In the genomic region with DNA sequence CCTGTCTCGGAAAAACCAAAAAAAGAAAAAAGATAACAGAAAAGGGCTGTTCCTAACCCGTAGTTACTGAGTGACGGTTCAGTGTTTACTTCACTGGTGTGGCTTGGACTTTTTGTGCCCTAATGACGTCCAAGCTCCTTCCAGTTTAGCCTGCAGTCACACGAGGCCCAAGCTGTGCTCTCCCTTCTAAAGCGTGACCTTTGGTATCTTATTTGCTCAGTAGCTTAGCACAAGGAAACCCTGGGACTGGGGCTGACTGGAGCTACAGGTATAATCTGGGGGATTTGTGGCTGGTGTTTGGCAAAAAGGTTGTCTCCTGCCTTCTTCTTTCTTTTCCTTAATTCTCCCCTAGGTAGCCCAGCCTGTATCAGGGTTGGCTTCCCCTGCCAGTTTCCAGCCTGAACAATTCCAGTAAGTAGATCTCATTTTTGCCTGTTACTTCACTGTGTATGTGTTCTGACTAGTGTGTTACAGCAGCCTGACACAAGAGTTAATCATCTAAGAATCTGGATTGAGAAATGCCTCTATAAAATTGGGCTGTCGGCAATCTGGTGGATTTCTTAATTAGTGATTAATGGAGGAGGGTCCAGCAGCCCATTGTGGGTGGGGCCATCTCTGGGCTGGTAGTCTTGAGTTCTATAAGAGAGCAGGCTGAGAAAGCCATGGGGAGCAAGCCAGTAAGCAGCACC, we compare ENCODE assay signal across 12 mouse cellular contexts. TPM values are rescaled to one million over a fixed set of nuclear protein-coding genes. Genes with fewer than 3 reads are reported as not detected.
DNase-seq lines count a peak whose midpoint lies in the region; ATAC-seq and TF ChIP-seq lines count a peak whose summit lies in the region.
"Had no signal": no experiment of that assay in that cellular context is flagged by ENCODE, and none has a peak within 500 bp of the region (broad histone marks: within the 10 kb centered on the region; RNA-seq: fewer than 3 reads in every experiment).

No protein-coding gene starts in this region.

- no peak overlapping the region for H3K4me2 ChIP-seq in intestine, embryonic 16.5 days (ENCODE audit: low read depth, low read length)
- H3K4me2 ChIP-seq in heart, embryonic 12.5 days: no peak overlapping the region
- H3K4me2 ChIP-seq: hindbrain, embryonic 13.5 days; lung, embryonic 15.5 days had no signal

- WGBS in heart, embryonic 10.5 days: 49% methylated on average over 7 of the region's 7 CpGs
- 40% methylated on average over 7 of the region's 7 CpGs for WGBS in intestine, embryonic 16.5 days
- WGBS in small intestine, adult 2 months: 25% methylated on average over 7 of the region's 7 CpGs
- WGBS in heart, embryonic 12.5 days: 46% methylated on average over 7 of the region's 7 CpGs

- peaks cover 16% of the 10 kb centered on the region for H3K4me1 ChIP-seq in heart, embryonic 10.5 days
- H3K4me1 ChIP-seq in intestine, embryonic 16.5 days (ENCODE audit: control insufficient read depth, insufficient read depth, low read length): peaks cover 9% of the 10 kb centered on the region; the same call in 1 of the 2 replicates
- H3K4me1 ChIP-seq in small intestine, adult 2 months (ENCODE audit: control insufficient read depth, insufficient read depth, insufficient read length, low read length): peaks cover 14% of the 10 kb centered on the region; the same call in 1 of the 2 replicates
- H3K4me1 ChIP-seq in heart, embryonic 12.5 days (replicated peaks): peaks cover 5% of the 10 kb centered on the region

- no peak overlapping the region for H3K4me3 ChIP-seq in heart, embryonic 10.5 days
- H3K4me3 ChIP-seq in intestine, embryonic 16.5 days (ENCODE audit: low read length): no peak overlapping the region
- H3K4me3 ChIP-seq in small intestine, adult 2 months (ENCODE audit: low read depth, low read length): no peak overlapping the region
- no peak overlapping the region for H3K4me3 ChIP-seq in heart, embryonic 12.5 days
- H3K4me3 ChIP-seq: hindbrain, embryonic 13.5 days; lung, embryonic 15.5 days had no signal

- ATAC-seq in intestine, embryonic 16.5 days: peak; percentile 75
- no peak for ATAC-seq in erythroid progenitor cell, adult 5-6 weeks (replicated peaks; ENCODE audit: low FRiP score, poor library complexity, severe bottlenecking)
- no peak for ATAC-seq in heart, embryonic 12.5 days (ENCODE audit: insufficient number of reproducible peaks, low FRiP score)

- DNase-seq in heart, embryonic 10.5 days (ENCODE audit: low spot score): peak; percentile 51
- no peak for DNase-seq in heart, postnatal 10 days
- peak; percentile 44 to 82 for DNase-seq in kidney, postnatal 25 days
- DNase-seq in spleen, postnatal 14 days (ENCODE audit: low spot score in 2 of 2): no peak
- DNase-seq: cerebellum, adult 11 months; right cerebral cortex, postnatal 4 days had no signal

- intact Hi-C loops in heart, postnatal 10 days (cut with DNase I): no loop called here

- no peak for TF ChIP-seq POLR2A in small intestine, adult 2 months (IDR thresholded peaks at IDR 0.05; ENCODE audit: low read depth, low read length)

- no peaks in the 10 kb centered on the region for H3K9me3 ChIP-seq in heart, embryonic 10.5 days
- H3K9me3 ChIP-seq in intestine, embryonic 16.5 days (ENCODE audit: control insufficient read depth, low read length): 0 out of 2 replicates have a peak, but pooled peaks cover 3% of the 10 kb centered on the region
- H3K9me3 ChIP-seq in heart, embryonic 12.5 days (replicated peaks): peaks cover 5% of the 10 kb centered on the region; the same call in 1 of the 2 replicates
- H3K9me3 ChIP-seq: hindbrain, embryonic 13.5 days; lung, embryonic 15.5 days had no signal

- H3K27me3 ChIP-seq in heart, embryonic 10.5 days (ENCODE audit: insufficient read depth, poor library complexity, severe bottlenecking): no peaks in the 10 kb centered on the region
- H3K27me3 ChIP-seq in intestine, embryonic 16.5 days (replicated peaks; ENCODE audit: control insufficient read depth, insufficient read depth, low read length): no peaks in the 10 kb centered on the region
- H3K27me3 ChIP-seq in small intestine, adult 2 months (ENCODE audit: control insufficient read depth, insufficient read depth, low read length): no peaks in the 10 kb centered on the region
- no peaks in the 10 kb centered on the region for H3K27me3 ChIP-seq in heart, embryonic 12.5 days (replicated peaks)
- H3K27me3 ChIP-seq: hindbrain, embryonic 13.5 days; lung, embryonic 15.5 days had no signal

- no peak for TF ChIP-seq CTCF in small intestine, adult 2 months (IDR thresholded peaks at IDR 0.05; ENCODE audit: extremely low read depth, insufficient read length, insufficient replicate concordance, low read depth, low read length)

- no peak overlapping the region for H3K9ac ChIP-seq in intestine, embryonic 16.5 days (ENCODE audit: low read depth, low read length)
- H3K9ac ChIP-seq in heart, embryonic 12.5 days: no peak overlapping the region
- H3K9ac ChIP-seq: hindbrain, embryonic 13.5 days; lung, embryonic 15.5 days had no signal

- H3K36me3 ChIP-seq in heart, embryonic 10.5 days: peaks cover 22% of the 10 kb centered on the region
- no peaks in the 10 kb centered on the region; the same call in 1 of the 2 replicates for H3K36me3 ChIP-seq in intestine, embryonic 16.5 days (ENCODE audit: control insufficient read depth, insufficient read depth, low read length)
- H3K36me3 ChIP-seq in small intestine, adult 2 months (ENCODE audit: control insufficient read depth, insufficient read depth, low read length): peaks cover 32% of the 10 kb centered on the region
- H3K36me3 ChIP-seq in heart, embryonic 12.5 days: peaks cover 37% of the 10 kb centered on the region

- no peak overlapping the region for H3K27ac ChIP-seq in heart, embryonic 10.5 days
- H3K27ac ChIP-seq in intestine, embryonic 16.5 days (ENCODE audit: low read length): peak overlapping the region; percentile 82
- H3K27ac ChIP-seq in small intestine, adult 2 months (ENCODE audit: insufficient read depth, low read depth, low read length): peak overlapping the region; percentile 96
- no peak overlapping the region for H3K27ac ChIP-seq in heart, embryonic 12.5 days (ENCODE audit: poor library complexity, severe bottlenecking)
- H3K27ac ChIP-seq: hindbrain, embryonic 13.5 days; lung, embryonic 15.5 days had no signal

RNA-seq across cellular contexts. Expression of a gene that starts 3.8 kb away (rescaled TPM):
- 59.7 and 84.7 TPM in 2 replicates for polyA plus RNA-seq in heart, embryonic 10.5 days (2016; fragmentation: Nextera tagmentation; extraction: Ambion mirVana)
- 100 to 1,000 TPM; 417 to 432 TPM for total RNA-seq in heart, postnatal 10 days (2021)
- 102 and 112 TPM in 2 replicates for polyA plus RNA-seq in intestine, embryonic 16.5 days (2015; fragmentation: Nextera tagmentation; extraction: Ambion mirVana)
- 59.3 and 94.8 TPM in 2 replicates for polyA plus RNA-seq in small intestine, adult 2 months (2012; rRNA removed)
- total RNA-seq in erythroid progenitor cell, adult 5-6 weeks (2015; ENCODE audit: low replicate concordance): 20.5 and 29.2 TPM in 2 replicates
- 12.1 and 13.2 TPM in 2 replicates for total RNA-seq in erythroid progenitor cell, adult 5-6 weeks (2017; ENCODE audit: low replicate concordance)
- 132 and 140 TPM in 2 replicates for polyA plus RNA-seq in heart, embryonic 12.5 days (2016; fragmentation: Nextera tagmentation; extraction: Ambion mirVana)

RNA-seq across cellular contexts. Expression of a gene that starts 41.3 kb away (rescaled TPM):
- polyA plus RNA-seq in heart, embryonic 10.5 days (2016; fragmentation: Nextera tagmentation; extraction: Ambion mirVana): 60.2 and 71.3 TPM in 2 replicates
- total RNA-seq in heart, postnatal 10 days (2021): 10 to 100 TPM; 30.1 to 35.1 TPM
- polyA plus RNA-seq in intestine, embryonic 16.5 days (2015; fragmentation: Nextera tagmentation; extraction: Ambion mirVana): 48.7 and 51.5 TPM in 2 replicates
- 5.3 and 12.1 TPM in 2 replicates for polyA plus RNA-seq in small intestine, adult 2 months (2012; rRNA removed)
- total RNA-seq in erythroid progenitor cell, adult 5-6 weeks (2015; ENCODE audit: low replicate concordance): 13.7 and 19.7 TPM in 2 replicates
- total RNA-seq in erythroid progenitor cell, adult 5-6 weeks (2017; ENCODE audit: low replicate concordance): 42.4 and 47.5 TPM in 2 replicates
- polyA plus RNA-seq in heart, embryonic 12.5 days (2016; fragmentation: Nextera tagmentation; extraction: Ambion mirVana): 58.4 and 61.0 TPM in 2 replicates

RNA-seq across cellular contexts. Expression of a gene that starts 53.3 kb away (rescaled TPM):
- not detected in 2 replicates for polyA plus RNA-seq in heart, embryonic 10.5 days (2016; fragmentation: Nextera tagmentation; extraction: Ambion mirVana)
- under 1 TPM; 0.36 to 0.37 TPM for total RNA-seq in heart, postnatal 10 days (2021)
- not detected in 2 replicates for polyA plus RNA-seq in intestine, embryonic 16.5 days (2015; fragmentation: Nextera tagmentation; extraction: Ambion mirVana)
- polyA plus RNA-seq in small intestine, adult 2 months (2012; rRNA removed): not detected in 2 replicates
- total RNA-seq in erythroid progenitor cell, adult 5-6 weeks (2015; ENCODE audit: low replicate concordance): not detected in 2 replicates
- total RNA-seq in erythroid progenitor cell, adult 5-6 weeks (2017; ENCODE audit: low replicate concordance): not detected in 2 replicates
- polyA plus RNA-seq in heart, embryonic 12.5 days (2016; fragmentation: Nextera tagmentation; extraction: Ambion mirVana): not detected in 2 replicates

Comparison
In these comparisons a context has a peak if more than half of its experiments do, and no peak if none do; other contexts are left out.
1. DNase-seq: peak in heart, embryonic 10.5 days (single experiment) and kidney, postnatal 25 days (2 of 2); none in heart, postnatal 10 days (0 of 2) and spleen, postnatal 14 days (0 of 2).
2. H3K27ac ChIP-seq: peak in intestine, embryonic 16.5 days (single experiment) and small intestine, adult 2 months (single experiment); none in heart, embryonic 10.5 days (single experiment) and heart, embryonic 12.5 days (single experiment).